Mouse (Mus musculus): Measurements from ENCODE around the gene Mmrn2. TPM values are rescaled to one million over a fixed set of nuclear protein-coding genes. Genes with fewer than 3 reads are reported as not detected.
"Not testable (repeated sequence)": the region's sequence is repeated elsewhere in the genome, so short reads cannot be mapped to it uniquely, and the experiment has no call there.

Mmrn2 gene
- polyA plus RNA-seq, 1 experiment from 2014 or later, result 28.2 TPM

DNA sequence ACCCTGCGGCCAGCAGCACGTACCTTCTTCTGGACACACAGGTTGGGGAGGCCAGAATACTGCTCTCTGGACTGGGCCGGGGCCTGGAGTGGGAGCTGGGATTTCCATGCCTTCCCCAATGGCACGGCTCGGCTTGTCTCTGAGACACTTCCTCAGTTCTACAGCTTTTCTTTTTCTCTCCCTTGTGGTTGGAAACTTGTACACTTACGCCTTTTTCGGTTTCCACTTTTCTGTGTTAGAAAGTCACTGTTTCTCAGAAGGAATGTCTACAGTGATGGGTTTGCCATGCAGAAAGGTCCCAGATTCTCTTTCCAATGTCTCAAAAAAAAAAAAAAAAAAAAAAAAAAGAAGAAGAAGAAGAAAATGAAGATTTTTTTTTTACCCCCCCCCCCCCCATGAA, 28.2 kb downstream of the Mmrn2 start:
- H3K4me2 ChIP-seq (ENCODE audit: low read depth, low read length), result no peak overlapping the region
- H3K27me3 ChIP-seq (ENCODE audit: control insufficient read depth, insufficient read depth, low read length), result no peaks in the 10 kb centered on the region
- peaks cover 36% of the 10 kb centered on the region for H3K36me3 ChIP-seq (ENCODE audit: control insufficient read depth, insufficient read depth)
- H3K9me3 ChIP-seq (replicated peaks; ENCODE audit: control insufficient read depth, low read length), result no peaks in the 10 kb centered on the region
- no peak overlapping the region for H3K4me3 ChIP-seq (ENCODE audit: low read length)
- no peak overlapping the region for H3K9ac ChIP-seq (ENCODE audit: low read length)
- peaks cover 11% of the 10 kb centered on the region for H3K4me1 ChIP-seq (ENCODE audit: control insufficient read depth, insufficient read depth, low read length)
- no peak for ATAC-seq (replicated peaks; ENCODE audit: extremely low read depth, insufficient read depth, low FRiP score)
- 94% methylated on average over 7 of the region's 7 CpGs for whole genome bisulfite sequencing
- no peak overlapping the region for H3K27ac ChIP-seq (ENCODE audit: low read length)

DNA sequence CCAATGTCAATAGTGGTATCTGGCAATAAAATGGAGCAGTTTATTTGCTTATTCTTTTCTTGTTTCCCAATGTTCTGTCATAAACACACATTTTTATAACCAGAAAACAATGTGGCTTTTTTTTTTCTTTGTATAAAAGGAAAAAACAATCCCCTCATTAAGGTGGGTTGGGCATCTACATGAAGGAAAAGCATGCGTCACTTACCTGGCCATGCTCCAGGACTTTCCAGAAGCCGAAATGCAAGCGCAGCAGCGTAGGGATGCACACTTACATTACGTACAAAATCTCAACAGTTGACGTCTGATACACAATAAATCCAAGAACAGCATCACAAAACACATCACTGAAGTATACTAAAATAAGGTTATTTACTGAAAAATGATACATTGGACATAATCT, 35.5 kb downstream of the Mmrn2 start:
- Histone ChIP-seq H3K4me3 (ENCODE audit: low read length) (no peak overlapping the region), H3K27me3 (ENCODE audit: control insufficient read depth, insufficient read depth, low read length) (no peaks in the 10 kb centered on the region), H3K9me3 (replicated peaks; ENCODE audit: control insufficient read depth, low read length) (no peaks in the 10 kb centered on the region), H3K4me2 (ENCODE audit: low read depth, low read length) (no peak overlapping the region), H3K4me1 (ENCODE audit: control insufficient read depth, insufficient read depth, low read length) (no peaks in the 10 kb centered on the region), H3K27ac (ENCODE audit: low read length) (no peak overlapping the region), H3K9ac (ENCODE audit: low read length) (no peak overlapping the region), H3K36me3 (ENCODE audit: control insufficient read depth, insufficient read depth) (peaks cover 46% of the 10 kb centered on the region)
- WGBS, result 91% methylated on average over 6 of the region's 6 CpGs
- no peak for ATAC-seq (replicated peaks; ENCODE audit: extremely low read depth, insufficient read depth, low FRiP score)

DNA sequence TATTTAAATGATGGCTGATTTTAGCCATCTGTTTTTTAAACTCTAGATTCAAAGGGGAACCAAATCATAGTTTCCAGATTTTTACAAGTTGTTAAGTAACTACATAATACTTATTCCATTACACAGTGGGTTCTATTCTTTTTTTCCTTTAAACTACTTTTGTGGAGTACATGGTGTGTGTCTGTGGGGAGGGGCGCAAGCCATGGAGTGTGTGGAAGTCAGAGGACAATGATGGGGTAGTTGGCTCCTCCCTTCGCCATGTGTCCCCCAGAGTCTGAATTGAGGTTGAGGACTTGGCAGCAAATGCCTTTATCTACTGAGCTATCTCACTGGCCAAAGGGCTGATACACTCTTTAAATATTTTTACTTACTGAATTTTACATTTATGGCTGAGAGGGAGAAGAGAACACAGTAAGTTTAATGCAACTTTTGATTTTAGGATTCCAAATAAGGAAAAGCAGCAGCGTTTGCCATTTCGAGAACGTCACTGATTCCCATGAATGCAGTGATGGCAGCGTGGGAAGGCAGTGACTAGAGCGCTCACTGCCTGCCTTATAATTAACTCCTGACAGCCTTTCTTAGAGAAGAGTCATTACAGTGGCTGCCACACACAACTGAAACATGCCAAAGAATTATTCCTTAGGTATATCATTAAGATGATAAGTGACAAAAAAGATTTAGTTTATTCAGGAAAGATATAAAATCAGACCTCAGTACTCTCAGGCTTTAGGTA, 37.1 kb downstream of the Mmrn2 start:
- no peak for ATAC-seq (replicated peaks; ENCODE audit: extremely low read depth, insufficient read depth, low FRiP score)
- no peaks in the 10 kb centered on the region for H3K4me1 ChIP-seq (ENCODE audit: control insufficient read depth, insufficient read depth, low read length)
- H3K9me3 ChIP-seq (replicated peaks; ENCODE audit: control insufficient read depth, low read length), result no peaks in the 10 kb centered on the region
- H3K36me3 ChIP-seq (ENCODE audit: control insufficient read depth, insufficient read depth), result peaks cover 43% of the 10 kb centered on the region
- H3K4me2 ChIP-seq (ENCODE audit: low read depth, low read length), result no peak overlapping the region
- no peak overlapping the region for H3K27ac ChIP-seq (ENCODE audit: low read length)
- H3K4me3 ChIP-seq (ENCODE audit: low read length), result no peak overlapping the region
- H3K27me3 ChIP-seq (ENCODE audit: control insufficient read depth, insufficient read depth, low read length), result no peaks in the 10 kb centered on the region
- WGBS, result 88% methylated on average over 7 of the region's 7 CpGs
- H3K9ac ChIP-seq (ENCODE audit: low read length), result no peak overlapping the region

DNA sequence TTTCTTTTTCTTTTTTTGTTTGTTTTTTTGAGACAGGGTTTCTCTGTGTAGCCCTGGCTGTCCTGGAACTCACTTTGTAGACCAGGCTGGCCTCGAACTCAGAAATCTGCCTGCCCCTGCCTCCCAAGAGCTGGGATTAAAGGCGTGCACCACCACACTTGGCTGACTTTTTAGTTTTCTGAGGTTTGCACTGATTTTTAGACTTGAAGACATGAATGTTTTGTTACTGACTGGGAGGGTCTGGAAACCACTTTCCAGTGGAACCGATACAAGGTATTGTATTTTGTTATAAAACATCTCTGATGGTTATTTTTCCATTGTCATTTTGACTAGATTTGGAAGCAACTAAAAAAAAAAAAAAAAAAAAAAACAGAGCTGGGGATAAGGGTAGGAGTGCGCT, 41.7 kb downstream of the Mmrn2 start:
- peaks cover 45% of the 10 kb centered on the region for H3K36me3 ChIP-seq (ENCODE audit: control insufficient read depth, insufficient read depth)
- WGBS, result 91% methylated on average over 4 of the region's 4 CpGs
- not testable (repeated sequence) for H3K9ac ChIP-seq (ENCODE audit: low read length)

DNA sequence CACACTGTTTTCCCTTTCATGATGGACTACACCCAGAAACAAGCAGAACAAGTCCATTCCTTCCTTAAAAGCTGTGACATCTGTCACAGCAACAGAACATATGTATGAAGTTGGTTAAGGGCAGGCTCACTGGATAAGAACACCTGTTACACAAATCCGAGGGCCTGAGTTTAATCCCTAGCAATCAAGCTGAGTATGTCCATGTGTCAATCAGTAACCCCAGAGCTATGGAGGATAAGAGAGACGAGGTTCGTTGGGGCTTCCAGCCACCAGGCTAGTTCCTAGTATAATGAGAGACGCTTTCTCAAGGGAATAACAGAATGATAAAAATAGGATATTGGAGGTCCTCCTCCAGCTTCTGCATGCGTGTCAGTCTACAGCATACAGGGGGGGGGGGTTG, 42.2 kb downstream of the Mmrn2 start:
- H3K36me3 ChIP-seq (ENCODE audit: control insufficient read depth, insufficient read depth), result peaks cover 47% of the 10 kb centered on the region
- no peaks in the 10 kb centered on the region for H3K9me3 ChIP-seq (replicated peaks; ENCODE audit: control insufficient read depth, low read length)
- H3K4me2 ChIP-seq (ENCODE audit: low read depth, low read length), result no peak overlapping the region
- no peak overlapping the region for H3K4me3 ChIP-seq (ENCODE audit: low read length)
- no peak for ATAC-seq (replicated peaks; ENCODE audit: extremely low read depth, insufficient read depth, low FRiP score)
- no peak overlapping the region for H3K27ac ChIP-seq (ENCODE audit: low read length)
- no peak overlapping the region for H3K9ac ChIP-seq (ENCODE audit: low read length)
- WGBS, result 78% methylated on average over 5 of the region's 5 CpGs
- H3K27me3 ChIP-seq (ENCODE audit: control insufficient read depth, insufficient read depth, low read length), result no peaks in the 10 kb centered on the region
- H3K4me1 ChIP-seq (ENCODE audit: control insufficient read depth, insufficient read depth, low read length), result no peaks in the 10 kb centered on the region

More for the DNA sequence above, 41.7 kb downstream of the Mmrn2 start:
- H3K9me3 ChIP-seq (replicated peaks; ENCODE audit: control insufficient read depth, low read length); H3K4me3 ChIP-seq (ENCODE audit: low read length); ATAC-seq (replicated peaks; ENCODE audit: extremely low read depth, insufficient read depth, low FRiP score); H3K4me2 ChIP-seq (ENCODE audit: low read depth, low read length); H3K4me1 ChIP-seq (ENCODE audit: control insufficient read depth, insufficient read depth, low read length); H3K27ac ChIP-seq (ENCODE audit: low read length); H3K27me3 ChIP-seq (ENCODE audit: control insufficient read depth, insufficient read depth, low read length): not testable (repeated sequence)

DNA sequence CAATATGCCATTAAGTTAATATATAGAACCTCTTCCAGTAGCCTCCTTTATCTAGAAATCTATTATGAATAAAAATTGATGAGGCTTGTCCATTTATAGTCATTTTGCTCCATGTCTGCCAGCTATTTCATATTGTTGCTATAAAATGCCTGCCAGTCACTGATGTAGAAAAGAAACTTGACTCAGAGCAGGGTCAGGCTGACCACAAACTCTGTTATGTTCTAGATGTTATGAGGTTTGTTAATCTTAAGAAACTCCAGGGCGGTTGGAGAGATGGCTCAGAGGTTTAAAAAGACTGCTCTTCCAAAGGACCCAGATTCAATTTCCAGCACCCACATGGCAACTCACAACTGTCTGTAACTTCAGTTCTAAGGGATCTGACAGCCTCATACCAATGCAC, 45.8 kb downstream of the Mmrn2 start:
- H3K4me2 ChIP-seq (ENCODE audit: low read depth, low read length), result no peak overlapping the region
- H3K4me3 ChIP-seq (ENCODE audit: low read length), result no peak overlapping the region
- H3K9me3 ChIP-seq (replicated peaks; ENCODE audit: control insufficient read depth, low read length), result no peaks in the 10 kb centered on the region
- peaks cover 44% of the 10 kb centered on the region for H3K36me3 ChIP-seq (ENCODE audit: control insufficient read depth, insufficient read depth)
- H3K27ac ChIP-seq (ENCODE audit: low read length), result no peak overlapping the region
- no peaks in the 10 kb centered on the region for H3K27me3 ChIP-seq (ENCODE audit: control insufficient read depth, insufficient read depth, low read length)
- no peaks in the 10 kb centered on the region for H3K4me1 ChIP-seq (ENCODE audit: control insufficient read depth, insufficient read depth, low read length)
- no peak for ATAC-seq (replicated peaks; ENCODE audit: extremely low read depth, insufficient read depth, low FRiP score)
- 93% methylated on average over 1 of the region's 1 CpGs for WGBS
- no peak overlapping the region for H3K9ac ChIP-seq (ENCODE audit: low read length)

DNA sequence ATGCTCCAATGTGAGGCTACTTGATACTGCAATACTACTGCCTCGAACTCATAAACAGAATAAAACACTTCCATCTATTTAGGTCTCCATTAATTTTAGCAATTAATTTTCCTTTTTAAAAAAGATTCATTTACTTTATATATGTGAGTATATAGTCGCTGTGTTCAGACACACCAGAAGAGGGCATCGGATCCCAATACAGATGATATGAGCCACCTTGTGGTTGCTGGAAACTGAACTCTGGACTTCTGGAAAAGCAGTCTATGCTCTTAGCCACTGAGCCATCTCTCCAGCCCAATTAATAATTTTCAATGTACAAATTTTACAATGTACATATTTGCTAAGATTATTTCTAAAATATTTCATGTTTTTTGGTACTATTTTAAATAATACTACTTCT, 53.0 kb downstream of the Mmrn2 start:
- 94% methylated on average over 3 of the region's 3 CpGs for whole genome bisulfite sequencing

GRCm38 (mm10) chr14:34429069-34429468, 53.8 kb downstream of the Mmrn2 start:
- no peak overlapping the region for H3K27ac ChIP-seq (ENCODE audit: low read length)

More for the DNA sequence above, 53.0 kb downstream of the Mmrn2 start:
- Histone ChIP-seq H3K4me1 (ENCODE audit: control insufficient read depth, insufficient read depth, low read length) (no peaks in the 10 kb centered on the region), H3K9me3 (replicated peaks; ENCODE audit: control insufficient read depth, low read length) (no peaks in the 10 kb centered on the region), H3K36me3 (ENCODE audit: control insufficient read depth, insufficient read depth) (peaks cover 24% of the 10 kb centered on the region), H3K9ac (ENCODE audit: low read length) (no peak overlapping the region), H3K27ac (ENCODE audit: low read length) (no peak overlapping the region), H3K4me2 (ENCODE audit: low read depth, low read length) (no peak overlapping the region), H3K4me3 (ENCODE audit: low read length) (no peak overlapping the region), H3K27me3 (ENCODE audit: control insufficient read depth, insufficient read depth, low read length) (no peaks in the 10 kb centered on the region)
- no peak for ATAC-seq (replicated peaks; ENCODE audit: extremely low read depth, insufficient read depth, low FRiP score)

GRCm38 (mm10) chr14:34440526-34441066, 65.3 kb downstream of the Mmrn2 start:
- peak overlapping the region; percentile 78 for H3K27ac ChIP-seq (ENCODE audit: low read length)
- H3K27me3 ChIP-seq (ENCODE audit: control insufficient read depth, insufficient read depth, low read length), result no peaks in the 10 kb centered on the region
- 52% methylated on average over 3 of the region's 3 CpGs for WGBS
- H3K9me3 ChIP-seq (replicated peaks; ENCODE audit: control insufficient read depth, low read length), result no peaks in the 10 kb centered on the region
- ATAC-seq (replicated peaks; ENCODE audit: extremely low read depth, insufficient read depth, low FRiP score), result peak; percentile 62; the same call in 1 of the 2 replicates
- H3K4me2 ChIP-seq (ENCODE audit: low read depth, low read length), result no peak overlapping the region
- H3K4me1 ChIP-seq (ENCODE audit: control insufficient read depth, insufficient read depth, low read length), result peaks cover 22% of the 10 kb centered on the region
- peaks cover 4% of the 10 kb centered on the region for H3K36me3 ChIP-seq (ENCODE audit: control insufficient read depth, insufficient read depth)
- no peak overlapping the region for H3K9ac ChIP-seq (ENCODE audit: low read length)
- H3K4me3 ChIP-seq (ENCODE audit: low read length), result no peak overlapping the region

More at GRCm38 (mm10) chr14:34429069-34429468, 53.8 kb downstream of the Mmrn2 start:
- H3K4me1 ChIP-seq (ENCODE audit: control insufficient read depth, insufficient read depth, low read length), result no peaks in the 10 kb centered on the region
- H3K4me2 ChIP-seq (ENCODE audit: low read depth, low read length), result no peak overlapping the region
- no peaks in the 10 kb centered on the region for H3K27me3 ChIP-seq (ENCODE audit: control insufficient read depth, insufficient read depth, low read length)
- no peak overlapping the region for H3K9ac ChIP-seq (ENCODE audit: low read length)
- H3K36me3 ChIP-seq (ENCODE audit: control insufficient read depth, insufficient read depth), result peaks cover 19% of the 10 kb centered on the region
- H3K4me3 ChIP-seq (ENCODE audit: low read length), result no peak overlapping the region
- no peaks in the 10 kb centered on the region for H3K9me3 ChIP-seq (replicated peaks; ENCODE audit: control insufficient read depth, low read length)
- 85% methylated on average over 1 of the region's 1 CpGs for WGBS
- no peak for ATAC-seq (replicated peaks; ENCODE audit: extremely low read depth, insufficient read depth, low FRiP score)
